ENCODE assay signal across 8 mouse cellular contexts in the genomic region with DNA sequence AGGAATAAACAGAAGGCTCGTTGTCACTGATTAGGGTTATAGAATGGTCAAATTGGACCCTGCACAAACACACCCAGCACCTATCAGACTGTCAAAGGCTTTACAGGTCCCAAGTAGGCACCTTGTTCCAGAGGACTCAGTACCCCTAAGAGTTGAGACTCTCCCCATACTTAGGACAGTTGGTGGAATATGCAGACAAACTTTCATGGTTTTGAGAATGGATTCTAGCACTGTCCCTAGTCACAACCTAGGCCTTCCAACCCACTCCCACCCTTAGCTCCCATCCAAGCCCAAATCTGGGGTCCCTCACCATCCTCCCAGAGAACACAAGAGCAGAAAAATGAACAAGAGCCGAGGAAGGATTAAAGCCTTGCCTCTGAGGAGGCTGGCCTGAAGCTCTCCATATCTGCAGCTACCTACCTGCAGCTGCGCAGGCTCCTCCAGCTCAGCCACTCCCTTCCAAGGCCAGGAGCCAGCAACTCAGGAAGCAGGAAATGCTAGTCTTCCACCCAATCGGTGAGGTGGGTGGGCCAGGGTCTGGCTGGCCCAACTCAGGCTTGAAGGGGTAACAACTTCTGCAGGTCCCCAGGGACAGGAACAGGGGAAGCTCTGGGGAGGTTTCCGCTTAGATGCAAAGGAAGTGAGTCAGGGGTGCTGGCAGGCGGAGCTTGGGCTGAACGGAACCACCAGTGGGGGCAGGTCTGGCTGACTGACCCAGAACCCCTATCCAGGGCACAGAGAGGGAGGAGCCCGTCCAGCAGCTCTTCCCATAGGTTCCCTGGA. TPM values are rescaled to one million over a fixed set of nuclear protein-coding genes. Genes with fewer than 3 reads are reported as not detected.
A peak's percentile ranks its signal among the peaks of the same experiment; 100 is the strongest.
DNase-seq lines count a peak whose midpoint lies in the region; ATAC-seq and TF ChIP-seq lines count a peak whose summit lies in the region.

TSS of gene Tor4a (minus strand) at position 715 of the 783 bp plus-strand sequence.

- H3K27ac ChIP-seq in embryonic facial prominence, embryonic 14.5 days (replicated peaks; ENCODE audit: low read depth, low read length), result peak within 1 kb of the TSS; percentile 13; the same call in 1 of the 2 replicates
- no peak within 1 kb of the TSS; the same call in 1 of the 2 replicates for H3K27ac ChIP-seq in midbrain, embryonic 12.5 days (replicated peaks)
- H3K27ac ChIP-seq in stomach, postnatal 0 days (replicated peaks), result peak within 1 kb of the TSS; percentile 93

- 9% methylated on average over 7 of the region's 8 CpGs for WGBS in embryonic facial prominence, embryonic 14.5 days
- WGBS in large intestine, adult 2 months, result 6% methylated on average over 8 of the region's 8 CpGs
- 15% methylated on average over 8 of the region's 8 CpGs for WGBS in midbrain, embryonic 12.5 days
- WGBS in stomach, postnatal 0 days, result 8% methylated on average over 8 of the region's 8 CpGs

- no peak for TF ChIP-seq EP300 in stomach, postnatal 0 days (optimal IDR thresholded peaks at IDR 0.05)

- intact Hi-C loops in heart, postnatal 25 days (cut with DNase I), result no loop called here

- peak within 1 kb of the TSS; percentile 46 for H3K9ac ChIP-seq in embryonic facial prominence, embryonic 14.5 days (ENCODE audit: low read depth, low read length)
- no peak within 1 kb of the TSS for H3K9ac ChIP-seq in midbrain, embryonic 12.5 days (replicated peaks)
- H3K9ac ChIP-seq in stomach, postnatal 0 days (ENCODE audit: low read length), result peak within 1 kb of the TSS; percentile 65

- no peaks in the 10 kb centered on the region; the same call in 1 of the 2 replicates for H3K4me1 ChIP-seq in embryonic facial prominence, embryonic 14.5 days (ENCODE audit: control insufficient read depth, insufficient read depth, low read length)
- peaks cover 12% of the 10 kb centered on the region for H3K4me1 ChIP-seq in midbrain, embryonic 12.5 days
- H3K4me1 ChIP-seq in stomach, postnatal 0 days (replicated peaks; ENCODE audit: control insufficient read depth, insufficient read depth), result peaks cover 4% of the 10 kb centered on the region; the same call in 1 of the 2 replicates

- peaks cover 28% of the 10 kb centered on the region for H3K27me3 ChIP-seq in embryonic facial prominence, embryonic 14.5 days (replicated peaks; ENCODE audit: control insufficient read depth, insufficient read depth, low read length)
- H3K27me3 ChIP-seq in midbrain, embryonic 12.5 days, result peaks cover 44% of the 10 kb centered on the region
- H3K27me3 ChIP-seq in stomach, postnatal 0 days (ENCODE audit: control insufficient read depth, insufficient read depth, low read length), result no peaks in the 10 kb centered on the region

- peak; percentile 87 for DNase-seq in 3T3-L1 (ENCODE audit: low read depth, low spot score)
- DNase-seq in Muller cell, postnatal 12 days (ENCODE audit: inconsistent ontology term), result peak; percentile 81
- DNase-seq in embryonic facial prominence, embryonic 14.5 days (ENCODE audit: low spot score), result peak; percentile 89
- peak; percentile 88 for DNase-seq in heart, postnatal 25 days (ENCODE audit: low spot score)
- DNase-seq in large intestine, adult 2 months (ENCODE audit: low read depth, low spot score), result no peak
- peak; percentile 90 for DNase-seq in stomach, postnatal 0 days (ENCODE audit: low spot score)
- DNase-seq in cerebellum, adult 9-11 months, result no peak

- H3K4me3 ChIP-seq in embryonic facial prominence, embryonic 14.5 days (ENCODE audit: low read depth, low read length), result peak within 1 kb of the TSS; percentile 28
- 0 out of 2 replicates have a peak within 1 kb of the TSS, but pooled peaks have one; percentile 3 for H3K4me3 ChIP-seq in midbrain, embryonic 12.5 days
- H3K4me3 ChIP-seq in stomach, postnatal 0 days (ENCODE audit: low read depth, low read length), result peak within 1 kb of the TSS; percentile 42

- H3K4me2 ChIP-seq in embryonic facial prominence, embryonic 14.5 days (ENCODE audit: low read depth, low read length), result peak within 1 kb of the TSS; percentile 51
- peak within 1 kb of the TSS; percentile 21; the same call in 1 of the 2 replicates for H3K4me2 ChIP-seq in midbrain, embryonic 12.5 days (replicated peaks)
- H3K4me2 ChIP-seq in stomach, postnatal 0 days (replicated peaks; ENCODE audit: low read depth), result peak within 1 kb of the TSS; percentile 62

- no peaks in the 10 kb centered on the region for H3K9me3 ChIP-seq in embryonic facial prominence, embryonic 14.5 days (ENCODE audit: control insufficient read depth, low read length)
- no peaks in the 10 kb centered on the region for H3K9me3 ChIP-seq in midbrain, embryonic 12.5 days
- no peaks in the 10 kb centered on the region for H3K9me3 ChIP-seq in stomach, postnatal 0 days (ENCODE audit: control insufficient read depth, low read length)

- TF ChIP-seq CTCF in stomach, postnatal 0 days (IDR thresholded peaks at IDR 0.05; ENCODE audit: low read depth), result no peak

- ATAC-seq in embryonic facial prominence, embryonic 14.5 days (ENCODE audit: low read depth), result peak; percentile 74
- ATAC-seq in midbrain, embryonic 12.5 days (ENCODE audit: low FRiP score, low read depth), result no peak
- ATAC-seq in stomach, postnatal 0 days (ENCODE audit: low FRiP score, low TSS enrichment), result peak; percentile 83

- peaks cover 34% of the 10 kb centered on the region for H3K36me3 ChIP-seq in embryonic facial prominence, embryonic 14.5 days (ENCODE audit: control insufficient read depth, insufficient read depth, low read length)
- peaks cover 19% of the 10 kb centered on the region for H3K36me3 ChIP-seq in midbrain, embryonic 12.5 days
- peaks cover 12% of the 10 kb centered on the region; the same call in 1 of the 2 replicates for H3K36me3 ChIP-seq in stomach, postnatal 0 days (ENCODE audit: control insufficient read depth, insufficient read depth, low read length)

RNA-seq across cellular contexts. Expression of gene Tor4a, which starts in this region (rescaled TPM):
- 7.5 and 7.8 TPM in 2 replicates for polyA plus RNA-seq in embryonic facial prominence, embryonic 14.5 days (2014; fragmentation: Nextera tagmentation; extraction: Ambion mirVana)
- total RNA-seq in heart, postnatal 25 days (2021), result 1 to 10 TPM; 4.1 to 4.2 TPM
- 22.7 and 31.7 TPM in 2 replicates for polyA plus RNA-seq in large intestine, adult 2 months (2012; rRNA removed)
- 1.4 and 1.6 TPM in 2 replicates for polyA plus RNA-seq in midbrain, embryonic 12.5 days (2016; fragmentation: Nextera tagmentation; extraction: Ambion mirVana)
- polyA plus RNA-seq in stomach, postnatal 0 days (2015; fragmentation: Nextera tagmentation; extraction: Ambion mirVana), result 13.1 and 13.7 TPM in 2 replicates

Comparison
In these comparisons a context has a peak if more than half of its experiments do, and no peak if none do; other contexts are left out.
1. DNase-seq: peak in 3T3-L1 (single experiment), Muller cell, postnatal 12 days (single experiment), embryonic facial prominence, embryonic 14.5 days (single experiment), heart, postnatal 25 days (single experiment) and stomach, postnatal 0 days (single experiment); none in large intestine, adult 2 months (single experiment) and cerebellum, adult 9-11 months (single experiment).
2. Peak in every context shown above with its lines, with median percentiles within 50 percentile points of each other: H3K4me2 ChIP-seq and H3K4me3 ChIP-seq.